Mouse (Mus musculus): ENCODE measurements at regions not wholly inside any gene's neighbourhood (a gene's known extent, or its start where the extent isn't known, plus 50 kb on each side); places are given as distances from the start of the nearest gene placed in this dataset.

GRCm38 (mm10) chr10:56599923-56600322, 222.8 kb downstream of the Gja1 start:
- no peaks in the 10 kb centered on the region for H3K36me3 ChIP-seq (replicated peaks)
- no peak overlapping the region for H3K9ac ChIP-seq
- no peak overlapping the region for H3K4me2 ChIP-seq
- no peaks in the 10 kb centered on the region for H3K4me1 ChIP-seq
- no peak overlapping the region for H3K27ac ChIP-seq
- no peaks in the 10 kb centered on the region for H3K27me3 ChIP-seq
- no peaks in the 10 kb centered on the region for H3K9me3 ChIP-seq
- H3K4me3 ChIP-seq (replicated peaks) = no peak overlapping the region
- no peak for ATAC-seq (ENCODE audit: low FRiP score)
- WGBS = 75% methylated on average over 4 of the region's 4 CpGs

- no peak for ATAC-seq (ENCODE audit: low FRiP score)
- no peak overlapping the region for H3K9ac ChIP-seq
- no peak overlapping the region for H3K27ac ChIP-seq
- H3K36me3 ChIP-seq (replicated peaks) = no peaks in the 10 kb centered on the region
- H3K27me3 ChIP-seq = no peaks in the 10 kb centered on the region
- WGBS = 83% methylated on average over 8 of the region's 8 CpGs
- H3K4me2 ChIP-seq = no peak overlapping the region
- H3K4me3 ChIP-seq (replicated peaks) = no peak overlapping the region
- H3K9me3 ChIP-seq = no peaks in the 10 kb centered on the region
- no peaks in the 10 kb centered on the region for H3K4me1 ChIP-seq
Measured at GRCm38 (mm10) chr10:56611564-56612288, 234.6 kb downstream of the Gja1 start.

- no peaks in the 10 kb centered on the region for H3K9me3 ChIP-seq
- no peak overlapping the region for H3K9ac ChIP-seq
- H3K27me3 ChIP-seq = no peaks in the 10 kb centered on the region
- H3K27ac ChIP-seq = no peak overlapping the region
- no peaks in the 10 kb centered on the region for H3K4me1 ChIP-seq
- whole genome bisulfite sequencing = 91% methylated on average over 2 of the region's 2 CpGs
- ATAC-seq (ENCODE audit: low FRiP score) = no peak
- H3K4me2 ChIP-seq = no peak overlapping the region
- H3K4me3 ChIP-seq (replicated peaks) = no peak overlapping the region
- H3K36me3 ChIP-seq (replicated peaks) = no peaks in the 10 kb centered on the region
Measured at GRCm38 (mm10) chr10:56642656-56643055, 265.5 kb downstream of the Gja1 start.

- H3K9me3 ChIP-seq = no peaks in the 10 kb centered on the region
- no peak overlapping the region for H3K27ac ChIP-seq
- H3K27me3 ChIP-seq = no peaks in the 10 kb centered on the region
- H3K36me3 ChIP-seq (replicated peaks) = no peaks in the 10 kb centered on the region
- no peaks in the 10 kb centered on the region for H3K4me1 ChIP-seq
- no peak overlapping the region for H3K9ac ChIP-seq
- no peak overlapping the region for H3K4me2 ChIP-seq
- WGBS = 76% methylated on average over 12 of the region's 12 CpGs
- no peak for ATAC-seq (ENCODE audit: low FRiP score)
- H3K4me3 ChIP-seq (replicated peaks) = no peak overlapping the region
Measured at GRCm38 (mm10) chr10:56643376-56644135, 266.4 kb downstream of the Gja1 start.

- Histone ChIP-seq H3K36me3 (replicated peaks) (no peaks in the 10 kb centered on the region), H3K27me3 (no peaks in the 10 kb centered on the region), H3K9ac (no peak overlapping the region), H3K4me1 (no peaks in the 10 kb centered on the region), H3K9me3 (no peaks in the 10 kb centered on the region), H3K4me2 (no peak overlapping the region), H3K4me3 (replicated peaks) (no peak overlapping the region), H3K27ac (no peak overlapping the region)
- WGBS = 80% methylated on average over 4 of the region's 4 CpGs
- ATAC-seq (ENCODE audit: low FRiP score) = no peak
Measured at GRCm38 (mm10) chr10:56660501-56660900, 283.4 kb downstream of the Gja1 start.

- Histone ChIP-seq H3K4me2 (no peak overlapping the region), H3K4me3 (replicated peaks) (no peak overlapping the region), H3K36me3 (replicated peaks) (no peaks in the 10 kb centered on the region), H3K27me3 (no peaks in the 10 kb centered on the region), H3K27ac (no peak overlapping the region), H3K9me3 (no peaks in the 10 kb centered on the region), H3K4me1 (no peaks in the 10 kb centered on the region), H3K9ac (no peak overlapping the region)
- WGBS = 78% methylated on average over 3 of the region's 3 CpGs
- ATAC-seq (ENCODE audit: low FRiP score) = no peak
Measured at GRCm38 (mm10) chr10:56673919-56674318, 296.8 kb downstream of the Gja1 start.

GRCm38 (mm10) chr10:56682901-56683300, 305.8 kb downstream of the Gja1 start:
- 60% methylated on average over 3 of the region's 3 CpGs for WGBS

GRCm38 (mm10) chr10:56685655-56686250, 308.6 kb downstream of the Gja1 start:
- Histone ChIP-seq H3K9ac (no peak overlapping the region), H3K36me3 (replicated peaks) (no peaks in the 10 kb centered on the region), H3K4me3 (replicated peaks) (no peak overlapping the region), H3K27ac (no peak overlapping the region), H3K9me3 (no peaks in the 10 kb centered on the region), H3K27me3 (no peaks in the 10 kb centered on the region), H3K4me2 (no peak overlapping the region), H3K4me1 (no peaks in the 10 kb centered on the region)
- no peak for ATAC-seq (ENCODE audit: low FRiP score)
- 87% methylated on average over 8 of the region's 8 CpGs for WGBS

More at GRCm38 (mm10) chr10:56682901-56683300, 305.8 kb downstream of the Gja1 start:
- Histone ChIP-seq H3K36me3 (replicated peaks) (no peaks in the 10 kb centered on the region), H3K9me3 (no peaks in the 10 kb centered on the region), H3K4me3 (replicated peaks) (no peak overlapping the region), H3K4me2 (no peak overlapping the region), H3K27me3 (no peaks in the 10 kb centered on the region), H3K9ac (no peak overlapping the region), H3K27ac (no peak overlapping the region), H3K4me1 (no peaks in the 10 kb centered on the region)
- ATAC-seq (ENCODE audit: low FRiP score) = no peak

GRCm38 (mm10) chr10:56691467-56691866, 314.3 kb downstream of the Gja1 start:
- Histone ChIP-seq H3K9me3 (no peaks in the 10 kb centered on the region), H3K4me3 (replicated peaks) (no peak overlapping the region), H3K4me1 (no peaks in the 10 kb centered on the region), H3K27me3 (no peaks in the 10 kb centered on the region), H3K36me3 (replicated peaks) (no peaks in the 10 kb centered on the region), H3K4me2 (no peak overlapping the region), H3K9ac (no peak overlapping the region), H3K27ac (no peak overlapping the region)
- WGBS = 88% methylated on average over 2 of the region's 2 CpGs
- ATAC-seq (ENCODE audit: low FRiP score) = no peak

- no peak overlapping the region for H3K4me2 ChIP-seq
- 5% methylated on average over 3 of the region's 3 CpGs for WGBS
- no peak overlapping the region for H3K9ac ChIP-seq
- no peak for ATAC-seq (ENCODE audit: low FRiP score)
- H3K36me3 ChIP-seq (replicated peaks) = no peaks in the 10 kb centered on the region
- no peaks in the 10 kb centered on the region for H3K27me3 ChIP-seq
- H3K9me3 ChIP-seq = no peaks in the 10 kb centered on the region
- no peaks in the 10 kb centered on the region for H3K4me1 ChIP-seq
- H3K4me3 ChIP-seq (replicated peaks) = no peak overlapping the region
- no peak overlapping the region for H3K27ac ChIP-seq
Measured at GRCm38 (mm10) chr10:56695100-56695499, 318.0 kb downstream of the Gja1 start.

- 84% methylated on average over 6 of the region's 6 CpGs for WGBS
Measured at GRCm38 (mm10) chr10:56700126-56700525, 323.0 kb downstream of the Gja1 start.

GRCm38 (mm10) chr10:56708411-56708810, 331.3 kb downstream of the Gja1 start:
- Histone ChIP-seq H3K4me1 (peaks cover 5% of the 10 kb centered on the region; the same call in 1 of the 2 replicates), H3K4me2 (no peak overlapping the region), H3K27ac (no peak overlapping the region), H3K36me3 (replicated peaks) (no peaks in the 10 kb centered on the region), H3K4me3 (replicated peaks) (no peak overlapping the region), H3K27me3 (no peaks in the 10 kb centered on the region), H3K9me3 (no peaks in the 10 kb centered on the region), H3K9ac (no peak overlapping the region)
- ATAC-seq (ENCODE audit: low FRiP score) = no peak
- WGBS = 91% methylated on average over 2 of the region's 2 CpGs

More at GRCm38 (mm10) chr10:56700126-56700525, 323.0 kb downstream of the Gja1 start:
- no peak overlapping the region for H3K27ac ChIP-seq
- no peak overlapping the region for H3K9ac ChIP-seq
- H3K9me3 ChIP-seq = no peaks in the 10 kb centered on the region
- no peaks in the 10 kb centered on the region for H3K4me1 ChIP-seq
- no peaks in the 10 kb centered on the region for H3K36me3 ChIP-seq (replicated peaks)
- no peak overlapping the region for H3K4me2 ChIP-seq
- ATAC-seq (ENCODE audit: low FRiP score) = no peak
- H3K27me3 ChIP-seq = no peaks in the 10 kb centered on the region
- H3K4me3 ChIP-seq (replicated peaks) = no peak overlapping the region
